Mouse (Mus musculus) adrenal gland, postnatal 0 days (tissue): ENCODE data around the gene Gm44790. TPM values are rescaled to one million over a fixed set of nuclear protein-coding genes. Genes with fewer than 3 reads are reported as not detected.

Experiments
- polyA plus RNA-seq: library from polyadenylated mRNA; unstranded; fragments of >200 nt; fragmentation: Nextera tagmentation; extraction: Ambion mirVana; gene quantifications from 2 replicates; pipeline ENCODE4 v1.2.1, GENCODE M21; 2015

Gm44790 gene
- not detected in 2 replicates for polyA plus RNA-seq

DNA sequence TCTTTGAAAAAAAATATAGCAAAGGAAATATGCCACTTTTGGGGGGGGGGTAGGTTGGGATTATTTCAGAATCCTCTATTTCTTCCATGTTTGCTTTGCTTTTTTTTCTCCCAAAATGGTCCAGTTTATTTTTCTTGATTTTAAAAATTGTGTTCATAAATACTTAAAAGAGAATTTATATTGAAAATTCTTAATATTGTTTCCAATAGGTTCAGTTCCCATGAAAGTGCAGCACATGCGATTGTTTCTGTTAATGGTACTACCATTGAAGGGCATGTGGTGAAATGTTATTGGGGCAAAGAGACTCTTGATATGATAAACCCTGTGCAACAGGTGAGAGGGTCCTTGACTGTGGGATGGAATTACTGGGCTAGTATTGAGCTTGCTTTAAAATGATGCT is at the start of gene Gm44790:
Gm44790 (plus strand) TSS at position 301 of the 400 bp plus-strand sequence.

DNA sequence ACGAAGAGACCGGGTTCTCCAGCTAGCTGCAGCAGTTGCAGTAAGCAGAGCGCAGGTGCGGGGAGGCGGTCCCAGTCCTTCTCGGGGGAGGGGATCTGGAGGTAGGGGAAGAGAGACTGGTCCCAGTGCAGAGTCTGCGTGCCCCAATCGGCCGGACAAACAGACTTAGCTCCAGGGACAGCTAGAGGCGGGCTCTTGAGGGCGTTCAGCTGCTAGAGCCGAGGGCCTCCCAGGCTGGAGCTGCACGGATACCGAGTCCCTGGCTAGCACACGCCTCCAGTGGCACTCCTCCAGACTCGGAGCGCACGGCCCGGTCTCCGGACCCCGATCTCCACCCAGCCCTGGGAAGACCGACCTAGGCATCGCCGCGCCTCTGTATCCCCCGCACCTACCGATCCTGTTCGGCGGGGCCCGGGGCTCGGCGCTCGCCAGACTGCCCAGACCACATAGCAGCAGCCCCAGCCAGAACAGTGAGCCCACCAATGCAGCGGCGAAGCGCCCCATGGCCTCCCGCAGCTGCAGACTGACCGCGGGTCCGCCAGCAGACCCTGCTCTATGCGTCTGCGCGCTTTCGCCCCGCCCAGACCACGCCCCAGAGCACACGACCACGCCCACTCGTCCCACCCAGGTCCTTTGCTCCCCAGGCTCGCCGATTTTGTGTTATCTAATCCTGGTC is 29.7 kb upstream of the Gm44790 start, which contains the start of gene Pcyox1:
Pcyox1 (minus strand) TSS at position 574 of the 676 bp plus-strand sequence.

DNA sequence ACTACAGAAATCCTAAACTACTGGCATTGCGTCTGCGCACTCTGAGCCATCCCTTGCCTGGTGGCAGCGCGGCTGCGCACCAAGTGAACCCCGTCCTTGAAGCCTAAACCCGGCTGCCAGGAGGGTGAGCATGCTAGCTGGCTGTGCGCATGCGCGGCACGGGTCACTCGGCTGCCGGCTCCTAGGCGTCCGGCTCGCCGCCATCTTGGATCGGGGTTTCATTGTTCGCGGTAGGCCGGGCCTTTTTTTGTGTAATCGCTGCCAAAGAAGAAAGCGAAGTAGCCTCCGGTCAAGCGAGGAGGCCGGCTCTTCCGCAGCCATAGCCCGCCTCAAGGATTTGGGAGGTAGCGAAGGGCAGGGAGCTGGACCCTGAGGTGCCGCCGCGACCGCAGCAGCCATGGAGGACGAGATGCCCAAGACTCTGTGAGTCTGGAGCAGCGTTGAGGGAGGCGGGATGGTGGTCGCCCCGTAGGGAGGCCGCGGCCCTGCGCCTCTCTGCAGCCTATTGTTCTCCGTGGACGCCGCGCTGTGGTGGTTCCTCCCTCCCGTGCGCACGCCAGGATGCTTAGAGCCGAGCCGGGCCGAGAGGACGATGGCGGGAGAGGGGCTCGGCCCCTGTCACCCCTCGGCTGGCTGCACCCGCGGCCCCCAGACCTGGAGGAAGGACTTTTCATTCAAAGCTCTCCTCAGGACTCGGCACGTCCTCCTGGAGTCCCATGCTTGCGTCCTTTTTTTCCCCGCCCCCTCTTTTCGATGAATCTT is 22.2 kb upstream of the Gm44790 start, which contains the start of gene Tia1:
Tia1 (plus strand) TSS at position 120 of the 762 bp plus-strand sequence.

GRCm38 (mm10) chr6:86438272-86439118 is 12.0 kb downstream of the Gm44790 start, which contains the start of gene C87436:
C87436 (plus strand) TSS chr6:86438374.

Other genes with a start within 250 kb of the Gm44790 start
- gene Tgfa, start 231.4 kb upstream of the Gm44790 start, polyA plus RNA-seq = 3.8 and 5.6 TPM in 2 replicates
- gene Fam136a, start 61.0 kb upstream of the Gm44790 start, polyA plus RNA-seq = 203 and 239 TPM in 2 replicates
- gene Snrpg, start 55.4 kb upstream of the Gm44790 start, polyA plus RNA-seq = 784 and 796 TPM in 2 replicates
- gene Pcyox1, start 29.5 kb upstream of the Gm44790 start, polyA plus RNA-seq = 81.1 and 146 TPM in 2 replicates
- gene Tia1, start 22.4 kb upstream of the Gm44790 start, polyA plus RNA-seq = 52.7 and 80.3 TPM in 2 replicates
- gene C87436, start 11.7 kb downstream of the Gm44790 start, polyA plus RNA-seq = 22.9 and 25.9 TPM in 2 replicates
- 283 and 364 TPM in 2 replicates for gene Pcbp1, start 99.7 kb downstream of the Gm44790 start, polyA plus RNA-seq
- gene Asprv1, start 201.5 kb downstream of the Gm44790 start, polyA plus RNA-seq = 2.1 and 6.1 TPM in 2 replicates
- 5.6 and 7.1 TPM in 2 replicates for gene Mxd1, start 242.5 kb downstream of the Gm44790 start, polyA plus RNA-seq